Mouse (Mus musculus) bone marrow, adult 2 months (tissue): ENCODE results near the gene Fchsd2.

Source experiments
- CTCF ChIP-seq: fragments of 200-500 bp; IDR thresholded peaks from 2 replicates; pipeline ENCODE4 v1.5.1; 2011; ENCODE audit warnings: low read length, control low read depth; ENCODE audit not compliant: control insufficient read depth, insufficient read depth
- POLR2A ChIP-seq: fragments of 200-500 bp; IDR thresholded peaks from 2 replicates; pipeline ENCODE4 v1.6.1; 2011; ENCODE audit warnings: low read depth, mild to moderate bottlenecking, control low read depth, low read length, borderline replicate concordance; ENCODE audit not compliant: control insufficient read depth

- TF ChIP-seq CTCF = no peak
- TF ChIP-seq POLR2A = no peak
Observed at GRCm38 (mm10) chr7:101130646-101131045, 38.0 kb downstream of the Fchsd2 start.
